Mouse (Mus musculus) ES-E14 (cell line): Measurements from ENCODE around the gene Me1. TPM values are rescaled to one million over a fixed set of nuclear protein-coding genes. Genes with fewer than 3 reads are reported as not detected.

Experiments
- DNase-seq: peaks from one replicate; pipeline ENCODE4 v3.0.0-alpha.2; 2013; ENCODE audit warnings: low read depth, low spot score
- H3K27ac ChIP-seq: 2 replicates; pipeline ENCODE4 v1.5.1; 2012; ENCODE audit warnings: low read depth, mild to moderate bottlenecking, low read length, moderate library complexity, mixed read lengths; ENCODE audit not compliant: poor library complexity, insufficient read depth, severe bottlenecking
- H3K36me3 ChIP-seq: 2 replicates; pipeline ENCODE4 v1.6.1; 2012; ENCODE audit warnings: mild to moderate bottlenecking, low read length, moderate library complexity, mixed read lengths; ENCODE audit not compliant: control insufficient read depth, poor library complexity, insufficient read depth, severe bottlenecking
- H3K4me1 ChIP-seq, 2 experiments: fragments of 150-350 bp in 1 of 2; sonication (generic) in 1 of 2; 2 replicates each; pipeline ENCODE4 v1.6.1; 2012; ENCODE audit warnings: low read length in 2 of 2, mild to moderate bottlenecking in 1 of 2, mixed read lengths in 1 of 2; ENCODE audit not compliant: control insufficient read depth in 2 of 2, insufficient read depth in 2 of 2, poor library complexity in 1 of 2
- H3K4me3 ChIP-seq, 2 experiments: fragments of 150-350 bp in 1 of 2; sonication (generic) in 1 of 2; 2 replicates each; pipeline ENCODE4 v1.5.1; 2012; ENCODE audit warnings: low read length in 2 of 2, low read depth in 1 of 2, mild to moderate bottlenecking in 1 of 2, mixed read lengths in 1 of 2; ENCODE audit not compliant: insufficient read depth in 1 of 2, poor library complexity in 1 of 2, severe bottlenecking in 1 of 2
- H3K9ac ChIP-seq: 2 replicates; pipeline ENCODE4 v1.6.1; 2012; ENCODE audit warnings: low read depth, mild to moderate bottlenecking, low read length, mixed read lengths; ENCODE audit not compliant: poor library complexity, insufficient read depth, severe bottlenecking
- H3K9me3 ChIP-seq: fragments of 150-350 bp; sonication (generic); 2 replicates; pipeline ENCODE4 v1.6.1; 2012; ENCODE audit warnings: low read depth, mild to moderate bottlenecking, low read length; ENCODE audit not compliant: control insufficient read depth, insufficient read depth
- CHD2 ChIP-seq: IDR thresholded peaks from 2 replicates; pipeline ENCODE4 v1.6.1; 2014; ENCODE audit warnings: mild to moderate bottlenecking, low read depth, low read length, inconsistent platforms
- HCFC1 ChIP-seq: IDR thresholded peaks from 2 replicates; pipeline ENCODE4 v1.6.1; 2012; ENCODE audit warnings: low read length, inconsistent platforms, borderline replicate concordance; ENCODE audit not compliant: insufficient read depth
- MAFK ChIP-seq: IDR thresholded peaks from 2 replicates; pipeline ENCODE4 v1.6.1; 2014; ENCODE audit warnings: mild to moderate bottlenecking, low read depth, low read length, inconsistent platforms; ENCODE audit not compliant: insufficient read depth
- ZC3H11A ChIP-seq: IDR thresholded peaks from 2 replicates; pipeline ENCODE4 v1.6.1; 2012; ENCODE audit warnings: low read depth, mild to moderate bottlenecking, inconsistent platforms, low read length, borderline replicate concordance
- ZNF384 ChIP-seq: IDR thresholded peaks from 2 replicates; pipeline ENCODE4 v1.6.1; 2012; ENCODE audit warnings: low read depth, low read length, inconsistent platforms
- in situ Hi-C, 2 experiments: fragments of 600-800 bp; cut with MboI; formaldehyde crosslinking; loops; one replicate each; pipeline ENCODE4 v1.15.1; 2025; ENCODE audit warnings: low sequenced_read_pairs in 2 of 2, inconsistent platforms in 1 of 2; ENCODE audit not compliant: unreplicated experiment in 2 of 2
- total RNA-seq: library from RNA; depleted of rRNA; stranded (reverse); fragments of 300-350 nt; gene quantifications from 2 replicates; pipeline ENCODE4 v1.2.3, GENCODE M21; 2012; rRNA removed

The Me1 gene
- total RNA-seq, result 3.9 and 13.4 TPM in 2 replicates

DNA sequence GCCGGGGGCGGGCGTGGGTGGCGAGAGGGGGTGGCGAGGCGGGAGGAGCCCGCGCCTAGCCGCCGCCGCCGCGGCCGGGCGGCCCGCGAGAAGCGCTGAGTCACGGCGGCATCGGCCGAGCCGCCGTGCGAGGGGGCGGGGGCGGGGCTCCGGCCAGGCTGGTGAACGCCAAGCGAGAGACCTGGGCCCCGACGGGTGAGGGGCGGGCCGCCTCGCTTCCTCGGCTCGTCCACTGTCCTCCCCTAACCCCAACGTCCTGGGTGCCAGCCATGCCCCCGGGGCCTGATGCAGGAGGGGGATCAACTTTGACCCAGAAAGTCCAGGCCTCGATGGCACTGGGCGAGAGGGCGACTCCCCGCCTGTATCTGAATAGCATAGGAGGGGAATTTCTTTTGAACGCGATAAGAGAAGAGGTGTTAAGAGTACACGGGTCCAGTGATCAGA is at the start of gene Me1:
Gene Me1 (minus strand): TSS at position 136 of the 444 bp plus-strand sequence.
- H3K9me3 ChIP-seq, result no peaks in the 10 kb centered on the region
- no peak for DNase-seq
- in situ Hi-C loops, result no loop called here
- peak within 1 kb of the TSS; percentile 86 to 95 for H3K4me3 ChIP-seq
- H3K4me1 ChIP-seq, result no peaks in the 10 kb centered on the region
- H3K27ac ChIP-seq, result no peak within 1 kb of the TSS
- no peaks in the 10 kb centered on the region for H3K36me3 ChIP-seq
- peak within 1 kb of the TSS; percentile 79 for H3K9ac ChIP-seq
- TF ChIP-seq ZC3H11A (no peak), CHD2 (no peak), MAFK (peak; percentile 62; the same call in 1 of the 2 replicates), HCFC1 (0 out of 2 replicates have a peak, but pooled peaks have one; percentile 13)

DNA sequence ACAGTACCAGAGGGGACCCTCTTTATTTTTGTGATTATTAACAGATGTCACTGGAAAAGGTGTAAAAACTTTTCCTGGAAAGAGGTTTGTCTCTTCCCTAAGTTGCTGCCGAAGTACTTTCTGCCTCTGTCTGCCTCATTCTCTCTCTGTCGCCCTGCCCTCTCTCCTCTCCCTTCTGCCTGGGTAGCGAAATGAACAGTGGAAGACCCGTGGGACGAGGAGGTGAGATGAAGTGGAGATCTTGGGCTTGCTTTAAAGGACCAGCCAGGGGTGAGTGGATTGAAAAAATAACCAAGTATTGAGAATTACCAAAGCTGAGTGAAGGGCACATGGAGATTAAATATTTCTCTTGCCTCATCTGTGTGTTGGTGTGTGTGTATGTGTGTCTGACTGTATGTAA is 48.3 kb upstream of the Me1 start:
- H3K4me3 ChIP-seq, result peak overlapping the region in 1 of 2 experiments; percentile 50; a peak in 1 of 4 replicates
- in situ Hi-C loops, result loop anchor here in 1 of 2 experiments (10.0 kb wide), 2 partner anchors 89 to 149 kb away; no protein-coding TSS in a partner anchor
- no peak overlapping the region; the same call in 1 of the 2 replicates for H3K9ac ChIP-seq
- TF ChIP-seq MAFK (no peak), HCFC1 (no peak), CHD2 (no peak), ZNF384 (no peak), ZC3H11A (no peak)
- H3K4me1 ChIP-seq, result peaks cover 8 to 17% of the 10 kb centered on the region in 2 experiments; a peak in 3 of 4 replicates
- no peak overlapping the region for H3K27ac ChIP-seq
- no peaks in the 10 kb centered on the region for H3K36me3 ChIP-seq
- no peak for DNase-seq
- no peaks in the 10 kb centered on the region for H3K9me3 ChIP-seq

- Histone ChIP-seq H3K9ac (peak within 1 kb of the TSS; percentile 51; the same call in 1 of the 2 replicates), H3K27ac (no peak within 1 kb of the TSS), H3K9me3 (no peaks in the 10 kb centered on the region), H3K4me1 (peaks cover 13 to 21% of the 10 kb centered on the region in 2 experiments), H3K4me3 (peak within 1 kb of the TSS; percentile 50 to 62), H3K36me3 (no peaks in the 10 kb centered on the region)
- DNase-seq, result no peak
- TF ChIP-seq HCFC1 (no peak), MAFK (peak; percentile 71; the same call in 1 of the 2 replicates)
- in situ Hi-C loops, result loop anchor here in 1 of 2 experiments (10.0 kb wide), 2 partner anchors 88 to 148 kb away; no protein-coding TSS in a partner anchor
Observed at GRCm38 (mm10) chr9:86742959-86743911, 47.5 kb upstream of the Me1 start, which contains the start of gene Prss35. Gene Prss35, plus strand, starts transcription at chr9:86743649.

DNA sequence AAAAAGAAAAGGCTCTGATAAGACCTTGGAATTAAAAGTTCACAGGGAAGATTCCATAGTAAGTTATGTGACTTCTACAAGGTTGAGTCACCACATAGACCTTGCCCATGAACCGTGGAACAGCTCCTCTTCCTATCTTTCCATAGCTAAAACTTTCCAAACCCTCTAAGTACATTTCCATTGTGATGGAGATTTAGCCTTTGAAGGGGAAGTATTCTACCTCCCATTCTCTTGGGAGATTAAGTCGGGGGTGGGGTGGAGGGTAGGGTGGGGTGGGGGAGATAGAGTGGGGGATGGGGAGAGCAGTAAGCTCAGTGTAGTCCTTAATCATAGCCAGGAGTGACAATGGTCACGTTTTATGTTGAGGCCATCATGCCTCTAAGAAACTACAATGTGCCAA is 44.2 kb upstream of the Me1 start:
- Histone ChIP-seq H3K9me3 (no peaks in the 10 kb centered on the region), H3K4me1 (peaks cover 14 to 18% of the 10 kb centered on the region in 2 experiments), H3K27ac (no peak overlapping the region; the same call in 1 of the 2 replicates), H3K36me3 (no peaks in the 10 kb centered on the region), H3K9ac (no peak overlapping the region), H3K4me3 (no peak overlapping the region)
- no peak for TF ChIP-seq ZNF384
- TF ChIP-seq CHD2, result no peak
- TF ChIP-seq ZC3H11A, result no peak
- TF ChIP-seq MAFK, result no peak
- no peak for TF ChIP-seq HCFC1
- in situ Hi-C loops, result loop anchor here in 1 of 2 experiments (10.0 kb wide), 2 partner anchors 85 to 145 kb away; no protein-coding TSS in a partner anchor
- peak; percentile 71 for DNase-seq
